Mouse (Mus musculus) naive thymus-derived CD4-positive, alpha-beta T cell, adult 2 months (primary cell): ENCODE results near the gene Gm49369.
"Not testable (repeated sequence)": the region's sequence is repeated elsewhere in the genome, so short reads cannot be mapped to it uniquely, and the experiment has no call there.

Source experiments
- DNase-seq: peaks from one replicate; pipeline ENCODE4 v3.0.0-alpha.2; 2011; ENCODE audit warnings: low read depth

Gene Gm49369

GRCm38 (mm10) chr7:142371768-142372661, 10.5 kb downstream of the Gm49369 start:
- peak; percentile 46 for DNase-seq

- DNase-seq, result no peak
Measured at GRCm38 (mm10) chr7:142371398-142371767, 11.1 kb downstream of the Gm49369 start.

GRCm38 (mm10) chr7:142370937-142371336, 11.5 kb downstream of the Gm49369 start:
- no peak for DNase-seq

GRCm38 (mm10) chr7:142369820-142370219, 12.6 kb downstream of the Gm49369 start:
- DNase-seq, result no peak

GRCm38 (mm10) chr7:142368856-142369255, 13.6 kb downstream of the Gm49369 start:
- DNase-seq, result no peak

- no peak for DNase-seq
Measured at GRCm38 (mm10) chr7:142363107-142363506, 19.4 kb downstream of the Gm49369 start.

GRCm38 (mm10) chr7:142360743-142361142, 21.7 kb downstream of the Gm49369 start:
- no peak for DNase-seq

GRCm38 (mm10) chr7:142359129-142359528, 23.3 kb downstream of the Gm49369 start:
- DNase-seq, result no peak

GRCm38 (mm10) chr7:142357566-142357965, 24.9 kb downstream of the Gm49369 start:
- DNase-seq, result no peak

- no peak for DNase-seq
Measured at GRCm38 (mm10) chr7:142354661-142355233, 27.7 kb downstream of the Gm49369 start.

- DNase-seq, result peak; percentile 84
Measured at GRCm38 (mm10) chr7:142353854-142354253, 28.6 kb downstream of the Gm49369 start.

GRCm38 (mm10) chr7:142351569-142351968, 30.9 kb downstream of the Gm49369 start:
- DNase-seq, result peak; percentile 58

GRCm38 (mm10) chr7:142349308-142349961, 33.0 kb downstream of the Gm49369 start:
- no peak for DNase-seq

GRCm38 (mm10) chr7:142347542-142347941, 34.9 kb downstream of the Gm49369 start:
- no peak for DNase-seq

GRCm38 (mm10) chr7:142342247-142342640, 40.2 kb downstream of the Gm49369 start:
- no peak for DNase-seq

GRCm38 (mm10) chr7:142341564-142342246, 40.8 kb downstream of the Gm49369 start:
- peak; percentile 44 for DNase-seq

GRCm38 (mm10) chr7:142340269-142340970, 42.0 kb downstream of the Gm49369 start:
- DNase-seq, result peak; percentile 71

GRCm38 (mm10) chr7:142335151-142335550, 47.3 kb downstream of the Gm49369 start:
- no peak for DNase-seq

GRCm38 (mm10) chr7:142334246-142334645, 48.2 kb downstream of the Gm49369 start:
- DNase-seq, result peak; percentile 92

- DNase-seq, result not testable (repeated sequence)
Measured at GRCm38 (mm10) chr7:142332741-142333140, 49.7 kb downstream of the Gm49369 start.

GRCm38 (mm10) chr7:142331281-142331680, 51.2 kb downstream of the Gm49369 start:
- no peak for DNase-seq

GRCm38 (mm10) chr7:142330271-142330724, 52.2 kb downstream of the Gm49369 start:
- no peak for DNase-seq
